Mouse (Mus musculus) Patski (cell line): ENCODE results near the gene Ttll3. TPM values are rescaled to one million over a fixed set of nuclear protein-coding genes. Genes with fewer than 3 reads are reported as not detected.

ENCODE experiments used
- ATAC-seq: fragments of 100-300 bp; one replicate; pipeline ENCODE4 v1.8.0; 2021
- CTCF ChIA-PET: fragments of 350-600 bp; sonication (Branson Sonifier 250); formaldehyde crosslinking; loops from one replicate; lab custom pipeline; 2022; ENCODE audit warnings: inconsistent platforms; lab: Charles Lee
- POLR2A ChIA-PET: fragments of 350-600 bp; sonication (Branson Sonifier 250); formaldehyde crosslinking; loops from one replicate; lab custom pipeline; 2022; ENCODE audit warnings: antibody characterized with exemption, inconsistent platforms; lab: Charles Lee
- DNase-seq: peaks from one replicate; pipeline ENCODE4 v3.0.0-alpha.2; 2011; ENCODE audit warnings: low read depth, low spot score
- H3K27me3 ChIP-seq: fragments of 371-371 bp; one replicate; pipeline ENCODE4 v1.5.1; 2021
- CTCF ChIP-seq: fragments of 100-300 bp; IDR thresholded peaks from one replicate; pipeline ENCODE4 v1.5.1; 2021
- in situ Hi-C: fragments of 300-500 bp; cut with MboI; formaldehyde crosslinking; loops from 3 replicates; pipeline ENCODE4 v1.11.1; 2018; ENCODE audit warnings: low pct_unique_long_range_greater_than_20kb, mixed read lengths
- polyA plus RNA-seq: library from polyadenylated mRNA; unstranded; gene quantifications from one replicate; pipeline ENCODE4 v1.2.3, GENCODE M21; 2021

Gene Ttll3
- polyA plus RNA-seq, 1 experiment from 2014 or later: 10.1 TPM

- CTCF ChIA-PET: no interaction called here
- no peak for DNase-seq
- no peaks in the 10 kb centered on the region for H3K27me3 ChIP-seq
- no peak for ATAC-seq
- POLR2A ChIA-PET: no interaction called here
- TF ChIP-seq CTCF: no peak
- in situ Hi-C loops: loop anchor here (5.0 kb wide), 1 partner anchor 40 kb away; no protein-coding TSS in a partner anchor
These were observed 11.9 kb upstream of the Ttll3 start for GRCm38 (mm10) chr6:113377172-113377495.

- no peaks in the 10 kb centered on the region for H3K27me3 ChIP-seq
- CTCF ChIA-PET: no interaction called here
- in situ Hi-C loops: loop anchor here (5.0 kb wide), 1 partner anchor 40 kb away; no protein-coding TSS in a partner anchor
- DNase-seq: peak; percentile 92
- no peak for TF ChIP-seq CTCF
- peak; percentile 89 for ATAC-seq
- POLR2A ChIA-PET: interaction anchor here (0.6 to 1.3 kb wide), 3 partner anchors 10 to 17 kb away, joined by 3 to 5 read pairs (median 5); partner anchors contain the start of gene Ttll3
These were observed 11.3 kb upstream of the Ttll3 start, which contains the start of the genes Tada3 and Arpc4 for GRCm38 (mm10) chr6:113377496-113378385. Tada3 (minus strand) TSS chr6:113377883. Arpc4 (plus strand) TSS chr6:113378115.

- ChIA-PET POLR2A (interaction anchor here (1.3 kb wide), 1 partner anchor 9 kb away, joined by 5 read pairs; the partner anchor contains the start of gene Ttll3), CTCF (no interaction called here)
- no peak for TF ChIP-seq CTCF
- in situ Hi-C loops: loop anchor here (5.0 kb wide), 1 partner anchor 42 kb away; no protein-coding TSS in a partner anchor
- ATAC-seq (no peak), DNase-seq (no peak)
- no peaks in the 10 kb centered on the region for H3K27me3 ChIP-seq
These were observed 9.8 kb upstream of the Ttll3 start for GRCm38 (mm10) chr6:113379246-113379645.

- CTCF ChIA-PET: interaction anchor here (1.4 kb wide), 1 partner anchor 15 kb away, joined by 3 read pairs; no protein-coding TSS in a partner anchor
- no peaks in the 10 kb centered on the region for H3K27me3 ChIP-seq
- TF ChIP-seq CTCF: no peak
- in situ Hi-C loops: no loop called here
- POLR2A ChIA-PET: no interaction called here
- ATAC-seq (no peak), DNase-seq (no peak)
These were observed 8.6 kb upstream of the Ttll3 start for GRCm38 (mm10) chr6:113380480-113380879.

- ATAC-seq (no peak), DNase-seq (no peak)
- in situ Hi-C loops: no loop called here
- H3K27me3 ChIP-seq: no peaks in the 10 kb centered on the region
- CTCF ChIA-PET: interaction anchor here (1.7 kb wide), 1 partner anchor 18 kb away, joined by 3 read pairs; no protein-coding TSS in a partner anchor
- TF ChIP-seq CTCF: no peak
- POLR2A ChIA-PET: no interaction called here
These were observed 4.6 kb upstream of the Ttll3 start for GRCm38 (mm10) chr6:113384351-113384927.

- no peak for TF ChIP-seq CTCF
- ChIA-PET POLR2A (no interaction called here), CTCF (interaction anchor here (1.7 kb wide), 1 partner anchor 18 kb away, joined by 3 read pairs; no protein-coding TSS in a partner anchor)
- DNase-seq (no peak), ATAC-seq (no peak)
- no peaks in the 10 kb centered on the region for H3K27me3 ChIP-seq
- in situ Hi-C loops: no loop called here
These were observed 3.8 kb upstream of the Ttll3 start for GRCm38 (mm10) chr6:113385160-113385714.

- DNase-seq: no peak
- in situ Hi-C loops: no loop called here
- TF ChIP-seq CTCF: no peak
- no peaks in the 10 kb centered on the region for H3K27me3 ChIP-seq
- ATAC-seq: no peak
- CTCF ChIA-PET: no interaction called here
- POLR2A ChIA-PET: no interaction called here
These were observed 3.0 kb upstream of the Ttll3 start for GRCm38 (mm10) chr6:113386025-113386424.

GRCm38 (mm10) chr6:113390715-113391114 is 1.7 kb downstream of the Ttll3 start:
- ATAC-seq: no peak
- in situ Hi-C loops: no loop called here
- DNase-seq: no peak
- ChIA-PET CTCF (interaction anchor here (0.9 to 1.3 kb wide), 4 partner anchors 9 to 16 kb away, joined by 3 read pairs; no protein-coding TSS in a partner anchor), POLR2A (interaction anchor here (1.0 to 1.6 kb wide), 3 partner anchors 12 to 22 kb away, joined by 3 to 4 read pairs (median 3); no protein-coding TSS in a partner anchor)
- no peak for TF ChIP-seq CTCF
- no peaks in the 10 kb centered on the region for H3K27me3 ChIP-seq

GRCm38 (mm10) chr6:113392015-113392386 is 2.9 kb downstream of the Ttll3 start:
- DNase-seq (no peak), ATAC-seq (no peak)
- H3K27me3 ChIP-seq: no peaks in the 10 kb centered on the region
- CTCF ChIA-PET: interaction anchor here (0.9 to 1.4 kb wide), 2 partner anchors 10 to 179 kb away, joined by 3 to 5 read pairs; no protein-coding TSS in a partner anchor
- TF ChIP-seq CTCF: no peak
- POLR2A ChIA-PET: interaction anchor here (1.6 kb wide), 1 partner anchor 23 kb away, joined by 3 read pairs; no protein-coding TSS in a partner anchor
- in situ Hi-C loops: no loop called here
